In genomic region chr7:144854966-144855365, GRCm38 (mm10) we compare ENCODE assay signal across 31 mouse cellular contexts. TPM values are rescaled to one million over a fixed set of nuclear protein-coding genes. Genes with fewer than 3 reads are reported as not detected.
"Had no signal": no experiment of that assay in that cellular context is flagged by ENCODE, and none has a peak within 500 bp of the region (broad histone marks: within the 10 kb centered on the region; RNA-seq: fewer than 3 reads in every experiment).

No protein-coding gene starts in this region.

- H3K27ac ChIP-seq: heart, adult 2 months; heart, embryonic 13.5 days; heart, embryonic 15.5 days; hindbrain, embryonic 13.5 days; intestine, embryonic 15.5 days; layer of hippocampus, adult 2 months; left cerebral cortex, adult 2 months; limb, embryonic 10.5 days; limb, embryonic 12.5 days; liver, embryonic 13.5 days had no signal

- H3K4me2 ChIP-seq: heart, embryonic 11.5 days; heart, embryonic 13.5 days; heart, embryonic 15.5 days; hindbrain, embryonic 13.5 days; intestine, embryonic 15.5 days; limb, embryonic 12.5 days; liver, embryonic 11.5 days; liver, embryonic 13.5 days had no signal

- H3K9ac ChIP-seq: heart, embryonic 13.5 days; heart, embryonic 15.5 days; hindbrain, embryonic 13.5 days; intestine, embryonic 15.5 days; limb, embryonic 12.5 days; liver, embryonic 13.5 days had no signal

- H3K4me3 ChIP-seq: heart, adult 2 months; heart, embryonic 13.5 days; heart, embryonic 15.5 days; hindbrain, embryonic 13.5 days; intestine, embryonic 15.5 days; layer of hippocampus, adult 2 months; left cerebral cortex, adult 2 months; limb, embryonic 10.5 days; limb, embryonic 12.5 days; liver, embryonic 13.5 days had no signal

- ATAC-seq: hindbrain, embryonic 16.5 days; inflammation-experienced regulatory T-cells, adult 6 months; intestine, embryonic 15.5 days; intestine, postnatal 0 days had no signal

- DNase-seq: gastrocnemius, postnatal 14 days; gastrocnemius, postnatal 36 days; heart, adult 11 months; heart, adult 2 months; heart, postnatal 14 days; heart, postnatal 36 days; kidney, adult 18-20 months; kidney, adult 8-10 months; kidney, postnatal 10 days; kidney, postnatal 25 days; kidney, postnatal 4 days; liver; liver, embryonic 13.5 days had no signal

- H3K4me1 ChIP-seq: heart, embryonic 13.5 days; heart, embryonic 15.5 days; hindbrain, embryonic 13.5 days; intestine, embryonic 15.5 days; limb, embryonic 10.5 days; limb, embryonic 12.5 days; liver, embryonic 13.5 days had no signal

- H3K9me3 ChIP-seq: heart, embryonic 13.5 days; heart, embryonic 15.5 days; hindbrain, embryonic 13.5 days; intestine, embryonic 15.5 days; limb, embryonic 10.5 days; limb, embryonic 12.5 days; liver, embryonic 13.5 days had no signal

- H3K36me3 ChIP-seq: heart, embryonic 13.5 days; heart, embryonic 15.5 days; hindbrain, embryonic 13.5 days; intestine, embryonic 15.5 days; limb, embryonic 10.5 days; limb, embryonic 12.5 days; liver, embryonic 13.5 days had no signal

RNA-seq across cellular contexts. Expression of gene Fgf4, which starts 7.8 kb away (rescaled TPM):
- polyA plus RNA-seq: gonadal fat pad, adult 2 months; heart, adult 2 months; heart, embryonic 11.5 days; heart, embryonic 13.5 days; heart, embryonic 15.5 days; heart, postnatal 0 days; hindbrain, embryonic 11.5 days; hindbrain, embryonic 13.5 days; hindbrain, embryonic 16.5 days; inflammation-experienced regulatory T-cells, adult 6 months; intestine, embryonic 15.5 days; intestine, postnatal 0 days; kidney, embryonic 14.5 days; kidney, embryonic 16.5 days; liver, embryonic 11.5 days; liver, embryonic 13.5 days had no signal

RNA-seq across cellular contexts. Expression of gene Fgf3, which starts 17.1 kb away (rescaled TPM):
- polyA plus RNA-seq: gonadal fat pad, adult 2 months; heart, adult 2 months; heart, embryonic 15.5 days; heart, postnatal 0 days; inflammation-experienced regulatory T-cells, adult 6 months; intestine, embryonic 15.5 days; intestine, postnatal 0 days; limb, embryonic 12.5 days had no signal

RNA-seq across cellular contexts. Expression of gene Fgf15, which starts 41.4 kb away (rescaled TPM):
- polyA plus RNA-seq: heart, adult 2 months; heart, embryonic 15.5 days; heart, postnatal 0 days; inflammation-experienced regulatory T-cells, adult 6 months had no signal
